Mouse (Mus musculus) heart, adult 2 months (tissue): ENCODE results near the gene Fads3. TPM values are rescaled to one million over a fixed set of nuclear protein-coding genes. Genes with fewer than 3 reads are reported as not detected.

ENCODE experiments used
- DNase-seq, 2 experiments: peaks; one replicate each; pipeline ENCODE4 v3.0.0; 2021
- H3K27ac ChIP-seq: fragments of 200-600 bp; 2 replicates; pipeline ENCODE4 v1.8.1; 2022
- H3K27me3 ChIP-seq: fragments of 200-500 bp; 2 replicates; pipeline ENCODE4 v1.6.1; 2012; ENCODE audit warnings: mild to moderate bottlenecking, low read length, inconsistent platforms, mixed read lengths; ENCODE audit not compliant: control insufficient read depth, insufficient read depth
- H3K36me3 ChIP-seq: fragments of 200-500 bp; 2 replicates; pipeline ENCODE4 v1.6.1; 2012; ENCODE audit warnings: low read length, inconsistent platforms; ENCODE audit not compliant: control insufficient read depth, insufficient read depth
- H3K4me1 ChIP-seq: fragments of 200-500 bp; 2 replicates; pipeline ENCODE4 v1.6.1; 2011; ENCODE audit warnings: low read length; ENCODE audit not compliant: control insufficient read depth, insufficient read depth
- H3K4me3 ChIP-seq: fragments of 200-600 bp; 2 replicates; pipeline ENCODE4 v1.8.1; 2022
- H3K79me2 ChIP-seq: fragments of 200-500 bp; replicated peaks from 2 replicates; pipeline ENCODE4 v1.6.1; 2012; ENCODE audit warnings: mild to moderate bottlenecking, inconsistent platforms, low read length, moderate library complexity, mixed read lengths; ENCODE audit not compliant: control insufficient read depth, insufficient read depth
- H3K9ac ChIP-seq: fragments of 200-500 bp; 2 replicates; pipeline ENCODE4 v1.6.1; 2012; ENCODE audit warnings: low read depth, mild to moderate bottlenecking, control low read depth, inconsistent platforms, low read length, mixed read lengths
- CTCF ChIP-seq: fragments of 200-600 bp; IDR thresholded peaks from 2 replicates; pipeline ENCODE4 v1.8.1; 2022; ENCODE audit warnings: antibody characterized with exemption, mild to moderate bottlenecking, moderate library complexity
- EP300 ChIP-seq: fragments of 200-500 bp; IDR thresholded peaks from 2 replicates; pipeline ENCODE4 v1.6.1; 2011; ENCODE audit warnings: low read depth, low read length, control low read depth; ENCODE audit not compliant: insufficient read depth
- POLR2A ChIP-seq: fragments of 200-500 bp; IDR thresholded peaks from 2 replicates; pipeline ENCODE4 v1.6.1; 2011; ENCODE audit warnings: mild to moderate bottlenecking, low read depth, low read length, control low read depth; ENCODE audit not compliant: insufficient read depth
- WGBS: fragments of 180-500 bp; shearing (Covaris S2); methylation state at CpG from one replicate; pipeline ENCODE4 v1.1.7; 2018; 5-methylcytosine and 5-hydroxymethylcytosine counted together
- intact Hi-C: fragments of 180-260 bp; cut with DNase I; formaldehyde crosslinking; loops from one replicate; pipeline ENCODE4 v1.15.1; 2025
- polyA plus RNA-seq: library from polyadenylated mRNA; depleted of rRNA; stranded (reverse); fragments of >200 nt; gene quantifications from 2 replicates; pipeline ENCODE4 v1.2.3, GENCODE M21; 2012
- total RNA-seq, 2 experiments: library from RNA; stranded (reverse); gene quantifications; 2 replicates each; pipeline ENCODE4 v1.2.3; 2021

The Fads3 gene
- total and polyA plus RNA-seq, 3 experiments: 29.7 to 104 (median 33.7) TPM

DNA sequence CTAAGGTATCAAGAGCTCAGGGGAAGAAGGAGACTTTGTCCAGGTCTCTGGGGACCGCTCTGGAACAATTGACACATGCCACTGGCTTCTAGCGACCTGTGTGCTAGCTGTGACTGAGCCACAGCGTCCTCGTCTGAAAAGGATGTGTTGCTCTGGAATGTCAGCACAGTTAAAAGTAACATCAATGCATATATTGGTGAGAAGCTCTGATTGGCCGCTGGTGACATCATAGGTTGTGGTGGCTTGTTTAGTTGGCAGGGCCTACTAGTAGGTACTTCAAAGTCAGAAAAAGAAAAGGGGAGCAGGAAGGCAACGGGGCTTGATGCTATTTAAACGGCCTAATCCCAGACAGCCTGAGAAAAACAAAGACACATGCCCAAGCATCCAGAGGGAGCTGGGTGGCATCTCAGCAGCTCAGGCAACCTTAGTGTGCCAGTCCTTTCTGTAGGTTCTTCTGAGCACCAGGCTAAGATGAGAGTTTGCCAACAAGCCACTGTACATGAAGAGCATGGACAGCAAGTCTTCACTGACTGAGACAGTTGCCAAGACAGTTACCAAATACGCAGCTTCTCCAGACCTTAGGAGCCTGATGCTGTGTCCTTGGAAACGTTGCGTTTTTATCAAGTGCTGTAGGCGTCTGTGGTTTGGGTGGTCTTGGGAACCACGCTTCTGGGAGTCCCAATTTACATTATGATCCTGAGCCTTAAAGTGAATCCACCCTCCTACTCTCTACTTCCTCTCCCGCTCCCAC, 42.5 kb upstream of the Fads3 start:
- H3K4me1 ChIP-seq: no peaks in the 10 kb centered on the region
- no peak for TF ChIP-seq CTCF
- no peak for TF ChIP-seq POLR2A
- no peak for TF ChIP-seq EP300
- no peaks in the 10 kb centered on the region for H3K36me3 ChIP-seq
- DNase-seq: no peak
- H3K27ac ChIP-seq: no peak overlapping the region
- H3K9ac ChIP-seq: no peak overlapping the region
- H3K27me3 ChIP-seq: no peaks in the 10 kb centered on the region
- no peak overlapping the region for H3K4me3 ChIP-seq
- H3K79me2 ChIP-seq: no peaks in the 10 kb centered on the region
- 55% methylated on average over 13 of the region's 13 CpGs for WGBS
- intact Hi-C loops: no loop called here

DNA sequence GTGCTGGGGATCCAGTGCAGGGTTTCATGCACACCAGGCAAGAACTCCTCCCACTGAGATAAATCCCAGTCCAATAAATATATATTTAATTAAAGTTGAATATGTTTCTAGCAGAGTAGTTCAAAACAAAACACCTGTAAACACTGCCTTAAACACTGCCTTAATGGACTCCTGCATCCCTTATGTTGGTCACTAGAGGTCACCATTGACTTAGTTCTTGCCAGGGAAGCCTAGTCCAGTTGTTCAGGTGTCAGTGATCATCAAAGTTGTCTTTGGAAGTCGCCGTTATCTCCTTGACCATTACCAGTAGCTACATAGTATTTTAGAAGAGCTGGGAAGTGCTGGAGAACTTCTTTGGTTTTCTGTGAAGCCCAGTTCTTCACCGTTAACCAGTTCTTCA, 41.0 kb upstream of the Fads3 start:
- 11% methylated on average over 3 of the region's 3 CpGs for WGBS
- DNase-seq: no peak
- Histone ChIP-seq H3K36me3 (no peaks in the 10 kb centered on the region), H3K79me2 (no peaks in the 10 kb centered on the region), H3K4me1 (no peaks in the 10 kb centered on the region), H3K9ac (no peak overlapping the region), H3K4me3 (no peak overlapping the region), H3K27me3 (no peaks in the 10 kb centered on the region), H3K27ac (no peak overlapping the region)
- intact Hi-C loops: loop anchor here (1.0 to 2.0 kb wide), 4 partner anchors 20 to 198 kb away; no protein-coding TSS in a partner anchor
- TF ChIP-seq POLR2A (no peak), CTCF (no peak; the same call in 1 of the 2 replicates), EP300 (no peak)

DNA sequence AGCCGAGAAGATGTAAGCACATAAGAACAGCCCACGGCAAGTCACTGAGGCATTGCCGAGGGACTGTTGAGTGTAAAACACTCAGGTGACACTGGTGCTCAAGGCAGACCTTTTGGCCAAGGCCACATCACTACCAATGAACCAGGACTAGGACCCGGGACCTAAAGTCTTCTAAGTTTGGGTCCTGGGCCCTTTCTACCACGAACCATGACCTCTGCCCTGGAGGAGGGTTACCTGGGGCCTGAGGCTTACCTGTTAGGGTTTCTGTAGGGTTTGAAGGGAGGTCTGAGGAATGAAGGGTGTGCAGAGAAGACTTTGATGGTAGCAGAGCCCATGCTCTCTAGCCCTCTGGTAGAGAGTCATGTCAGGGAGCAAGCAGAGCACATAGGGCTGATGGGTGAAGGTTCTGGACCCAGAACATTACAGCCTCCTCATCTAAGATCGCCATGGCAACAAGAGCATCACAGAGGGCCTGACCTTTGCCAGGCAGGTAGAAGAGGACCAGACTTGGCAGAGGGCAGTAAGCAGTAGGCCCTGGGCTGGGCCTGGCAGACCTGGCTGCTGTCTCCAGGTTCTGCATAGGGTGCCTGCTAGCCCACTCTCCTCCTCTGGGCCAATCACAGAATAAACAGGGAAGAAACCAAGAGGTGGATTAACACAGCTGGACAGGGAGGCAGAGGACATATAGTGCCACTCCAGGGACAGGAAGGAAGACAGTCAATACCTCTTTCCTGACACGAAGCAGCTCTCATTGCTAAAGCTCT, 40.0 kb upstream of the Fads3 start, which contains the start of the genes Best1 and Rab3il1:
Gene Best1 (minus strand): TSS at position 428 of the 764 bp plus-strand sequence.
Gene Rab3il1 (plus strand): TSS at position 464 of the 764 bp plus-strand sequence.
- Histone ChIP-seq H3K9ac (no peak within 1 kb of the TSS), H3K4me3 (no peak within 1 kb of the TSS), H3K79me2 (no peaks in the 10 kb centered on the region), H3K36me3 (no peaks in the 10 kb centered on the region), H3K27me3 (no peaks in the 10 kb centered on the region), H3K27ac (no peak within 1 kb of the TSS), H3K4me1 (no peaks in the 10 kb centered on the region)
- DNase-seq: no peak
- intact Hi-C loops: loop anchor here (2.0 kb wide), 3 partner anchors 19 to 197 kb away; no protein-coding TSS in a partner anchor
- 77% methylated on average over 7 of the region's 7 CpGs for WGBS
- TF ChIP-seq EP300 (no peak), CTCF (no peak), POLR2A (no peak)

DNA sequence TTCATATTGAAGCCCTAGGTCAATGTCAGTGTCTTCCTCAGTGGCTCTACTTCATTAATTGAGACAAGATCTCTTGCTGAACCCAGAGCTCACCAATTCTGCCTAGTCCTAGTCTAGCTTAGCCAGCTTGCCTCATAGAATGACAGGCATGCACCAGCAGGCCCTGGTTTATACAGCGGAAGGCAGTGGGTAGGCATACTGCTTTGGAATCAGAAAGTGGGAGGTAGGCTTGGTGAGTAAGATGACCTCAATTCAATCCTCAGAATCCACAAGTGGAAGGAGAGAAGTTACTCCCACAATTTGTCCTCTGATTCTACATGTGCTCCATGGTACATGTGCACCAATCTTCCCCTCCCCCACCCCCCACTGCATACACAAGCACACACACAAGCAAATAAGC, 37.7 kb upstream of the Fads3 start:
- Histone ChIP-seq H3K9ac (no peak overlapping the region), H3K36me3 (no peaks in the 10 kb centered on the region), H3K27me3 (no peaks in the 10 kb centered on the region), H3K4me1 (no peaks in the 10 kb centered on the region), H3K4me3 (no peak overlapping the region), H3K27ac (no peak overlapping the region), H3K79me2 (no peaks in the 10 kb centered on the region)
- no peak for TF ChIP-seq CTCF
- no peak for TF ChIP-seq EP300
- TF ChIP-seq POLR2A: no peak
- no peak for DNase-seq
- intact Hi-C loops: no loop called here
- 100% methylated on average over 1 of the region's 1 CpGs for WGBS

DNA sequence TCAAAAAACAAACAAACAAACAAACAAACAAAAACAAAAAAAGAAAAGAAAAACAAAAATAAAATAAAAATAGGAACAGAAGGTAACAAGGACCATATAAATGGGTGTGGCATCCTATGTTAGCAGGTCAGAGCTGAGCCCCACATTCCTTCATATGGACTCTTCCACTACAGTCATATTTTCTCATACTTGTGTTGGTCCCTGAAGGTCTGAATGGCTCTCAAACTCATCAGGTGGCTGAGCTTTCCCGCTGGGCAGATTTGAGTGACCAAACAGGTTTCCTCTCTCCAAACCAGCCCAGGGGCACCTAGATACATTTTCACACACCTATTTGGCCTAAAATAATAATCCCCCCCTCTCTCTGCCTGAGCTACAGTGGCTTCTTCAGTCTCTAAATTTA, 30.0 kb upstream of the Fads3 start:
- no peak overlapping the region for H3K9ac ChIP-seq
- TF ChIP-seq EP300 (no peak), POLR2A (no peak), CTCF (no peak)
- H3K27ac ChIP-seq: no peak overlapping the region
- no peak for DNase-seq
- H3K79me2 ChIP-seq: no peaks in the 10 kb centered on the region
- 94% methylated on average over 1 of the region's 1 CpGs for WGBS
- H3K4me3 ChIP-seq: no peak overlapping the region
- peaks cover 5% of the 10 kb centered on the region for H3K4me1 ChIP-seq
- intact Hi-C loops: no loop called here
- no peaks in the 10 kb centered on the region for H3K27me3 ChIP-seq
- no peaks in the 10 kb centered on the region for H3K36me3 ChIP-seq
